Mouse (Mus musculus): Measurements from ENCODE around the gene C2cd4c.
A peak's percentile ranks its signal among the peaks of the same experiment; 100 is the strongest.

C2cd4c gene

GRCm38 (mm10) chr10:79612192-79613135 is 1.4 kb downstream of the C2cd4c start:
- no peak for DNase-seq (ENCODE audit: low read depth, low spot score)

GRCm38 (mm10) chr10:79611296-79611695 is 2.5 kb downstream of the C2cd4c start:
- peak; percentile 22 for DNase-seq (ENCODE audit: low read depth, low spot score)

- no peak for DNase-seq (ENCODE audit: low read depth, low spot score)
Observed at GRCm38 (mm10) chr10:79609276-79609675, 4.5 kb downstream of the C2cd4c start.

DNA sequence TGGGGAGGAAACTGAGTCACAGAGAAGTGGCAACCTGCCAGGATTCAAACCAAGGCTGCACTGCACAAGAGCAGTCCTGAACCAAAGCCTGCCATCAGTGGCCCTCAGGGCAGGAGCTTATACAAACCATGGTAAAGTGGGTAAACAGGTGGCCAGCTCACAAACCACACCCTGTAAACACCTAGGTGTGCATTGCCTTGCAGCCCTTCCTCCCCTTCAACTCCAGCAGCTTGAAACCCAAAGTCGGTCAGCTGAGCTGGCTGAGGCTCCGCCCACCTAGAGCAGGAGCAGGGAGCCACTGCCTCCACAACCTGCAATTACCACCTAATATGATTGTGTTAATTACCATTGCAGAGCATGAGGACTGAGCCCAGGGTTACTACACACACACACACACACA is 5.9 kb downstream of the C2cd4c start:
- no peak for DNase-seq (ENCODE audit: low read depth, low spot score)

- DNase-seq (ENCODE audit: low read depth, low spot score) = no peak
Observed at GRCm38 (mm10) chr10:79606537-79606936, 7.3 kb downstream of the C2cd4c start.

DNA sequence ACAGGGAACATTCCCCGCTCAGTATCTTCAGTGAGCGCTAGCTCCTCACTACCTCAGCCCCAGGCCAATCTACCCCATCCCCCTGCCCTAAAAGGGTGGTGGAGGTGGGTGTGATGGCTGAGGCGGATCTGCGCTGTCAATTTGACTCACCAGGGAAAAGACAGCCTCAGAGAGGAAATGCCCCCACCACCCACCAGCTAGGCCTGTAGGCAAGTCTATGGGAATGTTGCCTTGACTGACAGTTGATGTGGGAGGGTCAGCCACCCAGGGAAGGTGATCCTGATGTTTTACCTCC is 15.9 kb downstream of the C2cd4c start:
- DNase-seq (ENCODE audit: low read depth, low spot score) = no peak

DNA sequence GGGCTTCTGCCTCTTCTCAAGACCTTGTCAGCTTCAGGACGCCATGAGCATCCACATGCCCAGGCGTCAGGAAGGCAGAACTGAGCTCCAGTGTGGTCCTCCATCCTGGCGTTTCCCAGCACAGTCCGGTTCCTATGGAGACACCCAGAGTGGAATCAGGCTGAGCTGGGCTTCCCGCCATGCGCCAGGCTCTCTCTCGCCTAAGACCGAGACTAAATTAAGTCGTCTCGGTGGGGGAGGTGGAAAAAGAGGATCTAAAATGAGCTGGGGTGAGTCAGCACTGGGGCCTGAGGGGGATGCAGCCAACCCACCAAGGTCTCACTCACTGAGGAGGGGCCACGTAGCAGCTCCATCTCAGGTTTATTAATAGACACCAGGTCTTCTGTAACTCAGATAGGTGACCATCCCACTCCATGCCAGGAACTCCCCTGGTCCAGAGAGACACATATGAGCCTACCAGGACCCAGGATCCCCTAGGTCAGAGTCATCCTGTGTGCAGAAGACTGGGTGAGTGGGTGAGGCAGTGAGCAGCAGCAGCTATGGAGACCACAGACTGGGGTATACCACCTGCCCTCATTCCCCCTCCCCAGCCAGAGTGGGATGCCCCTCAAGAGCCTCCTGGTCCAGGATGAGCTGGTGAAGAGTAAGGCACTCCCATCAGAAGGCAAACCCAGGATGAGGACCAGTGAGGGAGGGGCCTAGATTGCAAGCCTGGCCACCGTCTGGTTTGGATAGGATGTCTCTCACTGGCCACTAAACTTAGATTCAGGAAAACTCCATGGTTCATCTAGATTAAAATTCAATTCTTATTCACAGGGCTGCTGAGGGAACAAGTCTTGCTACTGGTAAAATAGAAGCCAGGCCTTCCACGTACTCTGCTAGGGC is 16.5 kb downstream of the C2cd4c start:
- DNase-seq (ENCODE audit: low read depth, low spot score) = no peak

- no peak for DNase-seq (ENCODE audit: low read depth, low spot score)
Observed at GRCm38 (mm10) chr10:79595590-79595929, 18.3 kb downstream of the C2cd4c start.

GRCm38 (mm10) chr10:79594872-79595589 is 18.8 kb downstream of the C2cd4c start:
- DNase-seq (ENCODE audit: low read depth, low spot score) = peak; percentile 83

DNA sequence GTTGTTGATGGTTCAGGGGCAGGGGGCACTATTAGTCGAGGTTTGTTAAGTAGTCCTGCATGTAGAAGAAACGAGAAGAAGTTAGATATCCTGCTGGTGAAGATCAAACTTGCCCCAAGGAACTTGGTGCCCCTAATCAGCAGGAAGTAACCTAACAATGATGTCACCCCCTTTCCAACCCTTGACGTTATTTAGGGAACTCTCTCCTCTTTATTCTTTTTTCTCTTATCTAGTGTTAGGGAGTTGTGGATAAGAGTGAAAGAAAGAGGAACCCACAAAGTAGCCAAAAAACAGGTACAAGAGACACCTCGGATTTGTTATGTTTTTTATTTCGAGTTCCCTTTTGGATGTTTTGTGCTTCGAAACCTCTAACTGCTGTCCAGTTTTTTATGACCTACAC is 19.7 kb downstream of the C2cd4c start:
- DNase-seq (ENCODE audit: low read depth, low spot score) = no peak

DNA sequence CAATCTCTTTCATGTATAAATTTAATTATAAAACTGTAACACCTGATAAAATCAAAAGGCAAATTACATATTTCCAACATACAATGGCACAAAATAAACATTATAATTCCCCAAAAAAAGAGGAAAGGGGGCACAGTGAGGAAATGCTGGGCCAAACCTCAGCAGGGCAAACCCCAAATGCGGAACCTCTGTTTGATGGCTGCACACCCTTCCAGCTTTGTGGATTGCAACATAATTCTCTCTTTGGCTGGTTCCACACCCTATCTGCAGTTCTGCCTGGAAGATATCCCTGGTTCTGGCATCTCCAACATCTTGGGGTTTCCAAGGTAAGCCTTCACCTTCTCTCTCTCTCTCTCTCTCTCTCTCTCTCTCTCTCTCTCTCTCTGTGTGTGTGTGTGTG is 23.1 kb downstream of the C2cd4c start:
- DNase-seq (ENCODE audit: low read depth, low spot score) = no peak

DNA sequence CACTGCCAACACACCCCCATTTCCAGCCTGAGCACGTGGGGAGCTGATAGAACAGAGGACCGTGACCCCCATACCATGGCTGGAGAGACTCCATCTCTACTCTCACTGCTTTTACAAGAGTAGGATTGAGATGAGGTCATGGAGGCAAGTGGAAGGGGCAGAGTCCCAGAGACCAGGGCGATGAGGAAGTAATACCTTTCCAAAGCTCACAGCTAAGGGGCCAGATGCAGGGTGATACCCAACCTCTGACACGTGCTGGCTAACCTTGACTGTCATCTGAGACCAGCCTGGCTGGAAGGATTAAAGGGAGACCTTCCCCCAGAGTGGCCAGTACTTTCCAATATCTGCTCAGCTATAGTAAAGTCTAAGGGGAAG is 26.1 kb downstream of the C2cd4c start:
- DNase-seq (ENCODE audit: low read depth, low spot score) = no peak

DNA sequence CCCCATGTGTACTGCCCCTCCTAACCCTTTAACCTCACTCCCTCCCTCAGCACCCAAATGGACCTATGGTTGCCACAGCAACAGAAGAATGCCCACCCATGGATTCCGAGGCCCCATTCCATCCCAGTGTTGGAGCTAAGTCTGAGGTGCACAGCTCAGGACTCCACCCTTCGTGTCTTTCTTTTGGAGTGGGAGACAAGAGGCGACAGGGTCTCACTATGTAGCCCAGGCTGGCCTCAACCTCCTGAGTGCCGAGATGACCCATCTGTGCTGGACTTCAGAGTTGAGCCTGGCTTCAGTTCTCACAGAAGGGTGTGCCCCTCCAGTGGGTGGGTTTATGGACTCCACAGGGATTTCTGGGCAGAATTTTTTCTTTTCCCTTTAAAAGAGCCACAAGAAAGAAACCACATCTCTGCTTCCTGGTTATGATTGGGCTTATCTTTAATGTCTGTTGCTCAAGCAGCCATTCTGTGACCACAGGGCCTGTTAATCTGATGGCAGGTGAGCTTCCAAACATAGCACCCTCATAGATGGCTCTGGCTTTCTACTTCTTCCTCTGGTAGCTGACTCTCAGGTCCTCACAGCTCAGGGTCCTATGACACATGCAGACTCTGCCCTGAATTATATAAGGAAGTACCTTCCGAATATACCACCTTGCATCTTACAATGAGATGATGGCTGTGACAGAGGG is 26.6 kb downstream of the C2cd4c start, which contains the start of gene Theg:
Theg (minus strand) TSS at position 271 of the 691 bp plus-strand sequence.
- no peak for DNase-seq (ENCODE audit: low read depth, low spot score)

DNA sequence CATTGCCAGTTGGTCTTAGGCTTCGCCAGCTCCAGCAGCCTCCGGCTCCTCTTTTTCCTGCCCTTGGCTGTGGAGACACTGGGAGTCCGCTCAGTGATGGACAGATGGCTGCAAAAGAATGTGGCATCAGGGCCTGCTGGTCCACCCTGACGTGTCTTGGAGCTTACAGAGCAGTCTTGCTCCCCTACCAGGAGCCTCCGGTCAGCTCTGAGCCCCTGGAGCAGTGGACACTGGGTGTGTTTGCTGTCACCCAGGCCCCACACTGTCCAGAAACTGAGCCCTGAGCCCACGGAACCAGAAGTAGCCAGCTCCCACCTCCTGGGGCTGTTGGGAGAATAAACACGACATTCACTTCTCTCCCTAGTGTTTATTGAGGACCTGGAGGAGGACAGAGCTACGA is 27.6 kb downstream of the C2cd4c start:
- no peak for DNase-seq (ENCODE audit: low read depth, low spot score)

DNA sequence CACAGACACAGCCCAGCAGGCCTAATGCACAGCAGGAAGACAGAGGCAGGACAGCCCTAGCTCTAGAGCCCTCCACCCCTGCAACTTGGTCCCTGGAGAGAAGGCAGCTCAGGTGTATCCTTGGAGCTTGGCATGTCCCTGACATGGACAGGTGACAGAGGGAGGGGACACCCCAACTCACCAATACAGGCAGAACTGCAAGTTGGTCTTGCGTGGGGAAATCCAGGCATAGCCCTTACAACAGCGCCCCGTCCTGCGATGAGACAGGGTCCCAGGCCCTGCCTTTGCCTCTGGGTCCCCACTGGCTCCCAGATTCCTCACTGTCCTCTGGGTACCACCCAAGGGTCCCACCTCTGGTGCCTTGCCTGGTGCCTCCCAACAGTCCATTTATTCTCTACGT is 28.1 kb downstream of the C2cd4c start:
- no peak for DNase-seq (ENCODE audit: low read depth, low spot score)

DNA sequence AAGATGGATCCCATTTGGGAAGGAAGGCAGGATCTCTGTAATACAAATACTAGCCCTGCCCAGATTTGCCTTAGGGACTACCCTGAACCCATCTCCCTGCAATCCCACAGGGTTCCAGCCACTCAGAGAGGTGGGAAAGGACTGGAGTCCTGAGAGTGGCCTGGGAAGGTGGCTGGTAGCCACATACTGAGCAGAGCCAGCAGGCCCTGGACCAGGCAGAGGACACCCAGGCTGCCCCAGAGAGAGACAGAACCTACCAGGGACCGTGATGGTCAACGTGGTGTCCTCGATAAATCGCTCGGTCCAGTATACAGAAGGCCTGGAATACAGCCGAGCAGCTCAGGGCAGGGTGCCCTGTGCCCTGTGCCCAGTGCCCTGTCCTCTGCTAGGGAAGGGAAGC is 28.7 kb downstream of the C2cd4c start:
- DNase-seq (ENCODE audit: low read depth, low spot score) = no peak

DNA sequence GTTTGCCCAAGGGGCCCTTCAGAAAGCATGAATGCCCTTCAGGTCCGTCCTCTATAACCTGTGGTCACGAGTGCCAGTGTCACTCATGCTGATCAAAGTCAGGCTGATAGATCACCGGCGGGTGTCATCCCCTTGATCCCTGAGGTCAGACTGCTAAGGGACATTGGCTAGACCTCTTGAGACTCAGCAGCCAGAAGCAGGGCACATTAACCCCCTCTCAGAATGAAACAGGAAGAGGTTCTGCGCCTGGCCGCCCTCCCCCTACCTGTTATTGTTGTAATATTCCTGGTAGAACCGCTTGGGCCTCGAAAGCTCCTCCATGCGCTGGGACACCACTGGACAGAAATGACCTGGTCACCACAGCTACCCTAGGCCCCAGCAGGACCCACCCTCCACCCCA is 29.4 kb downstream of the C2cd4c start:
- no peak for DNase-seq (ENCODE audit: low read depth, low spot score)

DNA sequence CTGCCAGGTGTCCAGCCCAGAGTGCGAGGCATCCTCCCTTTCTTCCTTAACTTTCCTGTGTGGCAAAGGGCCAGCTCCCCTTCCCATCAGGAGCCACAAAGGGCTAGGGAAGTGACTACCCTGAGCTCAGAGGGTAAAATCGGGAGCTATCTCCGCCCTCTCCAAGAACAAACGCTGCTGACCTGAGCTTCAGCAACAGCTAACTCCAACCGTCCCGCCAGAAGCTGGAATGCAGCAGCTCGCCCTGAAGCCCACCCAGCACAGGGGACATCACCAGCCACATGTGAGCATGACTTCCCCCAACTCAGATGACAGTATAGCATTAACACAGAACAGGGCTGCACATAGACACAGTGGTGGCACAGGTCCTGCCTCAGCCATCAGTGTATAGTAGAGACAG is 29.8 kb downstream of the C2cd4c start:
- DNase-seq (ENCODE audit: low read depth, low spot score) = no peak

GRCm38 (mm10) chr10:79581501-79581900 is 32.3 kb downstream of the C2cd4c start:
- no peak for DNase-seq (ENCODE audit: low read depth, low spot score)

DNA sequence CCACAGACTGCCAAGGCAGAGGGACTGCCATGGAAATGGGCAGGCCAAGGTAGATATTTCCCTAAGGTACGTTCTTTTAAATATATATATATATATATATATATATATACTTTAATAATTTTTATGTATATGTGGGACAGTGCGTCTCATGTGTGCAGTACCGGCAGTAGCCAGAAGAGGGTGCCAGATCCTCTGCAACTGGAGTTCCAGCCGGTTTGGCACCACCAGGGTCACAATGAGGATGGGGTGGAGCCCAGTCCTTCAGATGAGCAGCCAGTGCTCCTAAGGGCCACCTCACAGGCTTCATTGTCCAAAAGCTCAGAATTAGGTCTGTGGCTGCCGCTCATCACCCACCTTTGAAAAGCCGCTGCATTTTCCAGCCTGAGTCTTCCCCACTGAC is 33.0 kb downstream of the C2cd4c start:
- peak; percentile 74 for DNase-seq (ENCODE audit: low read depth, low spot score)

- DNase-seq (ENCODE audit: low read depth, low spot score) = no peak
Observed at GRCm38 (mm10) chr10:79580356-79580755, 33.5 kb downstream of the C2cd4c start.

DNA sequence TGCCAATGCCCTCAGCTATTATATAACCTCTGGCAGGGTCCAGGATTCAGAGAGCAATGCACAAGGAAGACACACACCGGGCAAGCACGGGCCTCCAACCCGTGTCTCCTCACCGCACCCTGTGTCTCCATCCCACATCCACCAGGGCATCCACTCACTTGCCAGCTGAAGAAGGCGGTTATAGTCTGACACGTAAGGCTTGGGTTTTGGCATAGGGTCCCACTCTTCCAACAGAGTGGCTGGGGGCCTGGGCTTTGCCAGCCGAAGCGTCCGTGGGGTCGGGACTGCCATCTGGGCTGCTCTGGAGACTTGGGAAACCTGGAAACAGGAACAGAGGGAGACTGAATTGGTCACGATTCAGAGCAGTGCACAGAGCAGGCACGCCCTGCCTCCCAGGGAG is 34.0 kb downstream of the C2cd4c start:
- no peak for DNase-seq (ENCODE audit: low read depth, low spot score)
